Mouse (Mus musculus): ENCODE data around the gene Mup5. TPM values are rescaled to one million over a fixed set of nuclear protein-coding genes. Genes with fewer than 3 reads are reported as not detected.
"Not testable (repeated sequence)": the region's sequence is repeated elsewhere in the genome, so short reads cannot be mapped to it uniquely, and the experiment has no call there.

The Mup5 gene
- polyA plus RNA-seq (2015; fragmentation: Nextera tagmentation; extraction: Ambion mirVana): not detected in 2 replicates

DNA sequence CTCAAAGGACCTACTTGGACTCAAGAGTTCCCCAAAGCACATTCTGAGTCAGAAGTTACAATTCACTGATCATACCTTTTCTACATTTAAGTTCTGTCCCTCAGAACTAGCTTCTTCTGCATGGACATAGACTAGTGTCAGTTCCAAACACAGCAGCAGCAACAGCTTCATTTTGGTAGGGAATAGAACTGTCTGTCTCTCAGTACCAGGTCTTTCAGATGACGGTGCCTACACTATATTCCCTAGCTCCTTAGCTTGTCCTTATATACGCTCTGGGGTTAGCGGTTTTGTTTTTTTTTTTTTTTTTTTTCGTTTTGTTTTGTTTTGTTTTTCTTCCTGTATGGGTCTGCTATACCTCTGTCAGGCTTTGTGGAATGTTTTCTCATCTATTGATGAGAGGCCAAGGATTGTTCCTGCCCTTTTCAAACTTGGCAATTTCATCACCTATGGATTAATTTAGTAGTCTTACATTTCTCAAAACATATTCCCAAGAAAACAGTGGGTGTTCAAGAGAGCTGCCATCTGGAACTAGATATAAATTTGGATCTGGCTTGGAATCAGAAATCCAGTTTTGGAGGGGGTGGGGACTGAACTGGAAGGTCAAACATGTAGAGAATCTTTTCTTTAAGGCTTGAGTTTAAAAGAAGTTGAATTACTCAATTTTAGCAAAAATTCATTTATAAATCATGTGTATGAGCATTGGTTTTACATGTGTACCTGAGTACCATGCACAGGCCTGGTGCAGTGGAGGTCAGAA lies at the start of gene Mup5:
TSS of gene Mup5 (minus strand) at position 282 of the 757 bp plus-strand sequence.
- H3K4me2 ChIP-seq: no peak within 1 kb of the TSS

DNA sequence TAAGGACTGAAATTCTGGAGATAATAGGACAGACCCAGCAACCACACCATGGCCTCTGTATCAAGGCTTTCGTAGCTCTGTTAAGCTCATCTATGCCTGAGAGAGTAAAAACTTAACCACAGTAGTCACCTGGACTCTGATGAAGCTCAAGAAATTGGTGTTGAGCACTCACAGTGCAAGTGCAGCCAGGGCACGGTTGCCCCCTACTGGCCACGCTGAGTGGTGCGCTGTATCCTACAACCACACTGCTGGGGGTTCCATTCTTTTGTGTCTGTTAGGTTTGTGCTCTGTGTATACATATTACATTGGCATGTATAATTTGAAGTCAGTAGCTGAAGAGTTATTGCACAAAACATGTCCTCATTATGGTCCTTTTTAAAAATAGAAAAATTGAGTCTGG lies 23.1 kb upstream of the Mup5 start:
- H3K27ac ChIP-seq: no peak overlapping the region
- no peaks in the 10 kb centered on the region for H3K27me3 ChIP-seq
- no peak for ATAC-seq (ENCODE audit: insufficient number of reproducible peaks, low FRiP score, low TSS enrichment, low read depth)
- H3K9me3 ChIP-seq: no peaks in the 10 kb centered on the region
- WGBS: 37% methylated on average over 4 of the region's 4 CpGs
- no peaks in the 10 kb centered on the region for H3K36me3 ChIP-seq
- no peaks in the 10 kb centered on the region for H3K4me1 ChIP-seq
- no peak overlapping the region for H3K9ac ChIP-seq
- H3K4me2 ChIP-seq: no peak overlapping the region
- H3K4me3 ChIP-seq: no peak overlapping the region

More for the DNA sequence above, at the start of gene Mup5:
- Histone ChIP-seq H3K4me3 (no peak within 1 kb of the TSS), H3K27me3 (no peaks in the 10 kb centered on the region), H3K9me3 (no peaks in the 10 kb centered on the region), H3K9ac (no peak within 1 kb of the TSS), H3K27ac (no peak within 1 kb of the TSS), H3K4me1 (no peaks in the 10 kb centered on the region), H3K36me3 (no peaks in the 10 kb centered on the region)
- 74% methylated on average over 4 of the region's 4 CpGs for WGBS
- no peak for ATAC-seq (ENCODE audit: insufficient number of reproducible peaks, low FRiP score, low TSS enrichment, low read depth)

DNA sequence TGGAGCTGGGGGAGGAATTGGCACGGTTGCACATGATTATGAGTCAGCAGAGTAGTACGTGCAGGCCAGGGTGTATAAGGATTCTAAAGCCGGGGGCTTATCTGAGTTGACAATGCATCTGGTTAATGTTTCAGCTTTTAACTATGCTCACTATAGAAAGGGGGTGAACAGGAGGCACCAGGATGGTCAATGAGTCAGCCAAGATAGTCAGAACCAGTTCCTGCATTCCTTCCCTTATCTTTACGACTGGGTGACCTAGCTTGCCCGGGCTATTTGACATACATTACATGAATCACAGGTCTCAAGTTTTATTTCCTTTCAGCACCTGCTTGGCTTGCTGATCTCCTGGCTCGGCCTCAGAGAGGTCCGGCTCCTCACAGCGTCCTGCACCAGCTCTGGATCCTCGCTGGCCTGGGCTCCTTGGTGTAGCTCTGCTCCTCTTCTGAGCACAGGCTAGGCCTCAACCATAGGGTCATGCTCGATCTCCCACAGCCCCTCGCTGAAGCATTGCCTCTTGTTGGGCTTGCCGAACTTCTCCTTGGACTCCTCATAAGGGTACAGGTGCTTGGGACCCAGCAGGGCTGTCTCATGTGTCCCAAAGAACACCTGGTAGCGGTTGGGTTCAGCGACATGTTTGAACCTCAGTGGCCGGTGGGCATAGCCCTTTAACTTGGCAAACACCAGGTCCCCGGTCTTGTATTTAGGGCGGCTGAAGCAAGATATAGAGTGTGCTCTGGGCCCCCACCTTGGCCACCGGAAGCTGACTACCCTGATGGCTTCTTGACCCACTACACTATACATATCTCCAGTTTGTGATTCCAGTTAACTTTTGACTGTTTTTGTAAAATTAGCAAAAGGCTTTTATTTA lies 21.0 kb upstream of the Mup5 start:
- Histone ChIP-seq H3K4me1 (no peaks in the 10 kb centered on the region), H3K4me2 (no peak overlapping the region)
- WGBS: 79% methylated on average over 18 of the region's 18 CpGs

DNA sequence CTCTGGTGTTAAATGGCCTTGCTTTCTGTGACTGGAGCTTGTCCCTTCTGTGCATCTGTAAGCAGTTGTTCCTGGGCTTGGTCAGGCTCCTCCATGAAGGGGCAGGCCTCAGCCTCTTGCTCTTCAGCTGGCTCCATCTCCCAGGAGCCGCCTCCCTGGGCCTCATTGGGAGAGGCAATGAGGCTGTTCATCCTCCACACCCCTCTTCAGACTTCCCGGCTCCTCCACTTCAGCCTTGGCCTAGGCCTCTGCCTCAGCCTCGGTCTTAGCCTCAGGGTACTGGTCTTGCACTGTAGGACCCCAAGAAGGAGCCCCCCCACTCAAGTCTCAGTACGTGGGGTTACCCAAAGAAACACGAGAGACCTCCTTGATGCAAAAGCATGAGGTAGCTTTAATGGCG lies 20.3 kb upstream of the Mup5 start:
- ATAC-seq (ENCODE audit: insufficient number of reproducible peaks, low FRiP score, low TSS enrichment, low read depth): peak; percentile 48; the same call in 1 of the 2 replicates
- H3K36me3 ChIP-seq: no peaks in the 10 kb centered on the region
- WGBS: 88% methylated on average over 6 of the region's 6 CpGs
- no peak overlapping the region for H3K4me2 ChIP-seq
- no peaks in the 10 kb centered on the region for H3K4me1 ChIP-seq
- no peak overlapping the region for H3K9ac ChIP-seq
- no peak overlapping the region for H3K4me3 ChIP-seq
- H3K27me3 ChIP-seq: no peaks in the 10 kb centered on the region
- no peak overlapping the region for H3K27ac ChIP-seq
- H3K9me3 ChIP-seq: no peaks in the 10 kb centered on the region

More for the DNA sequence above, 21.0 kb upstream of the Mup5 start:
- Histone ChIP-seq H3K27me3 (no peaks in the 10 kb centered on the region), H3K9ac (no peak overlapping the region), H3K9me3 (no peaks in the 10 kb centered on the region), H3K4me3 (no peak overlapping the region), H3K27ac (no peak overlapping the region), H3K36me3 (no peaks in the 10 kb centered on the region)
- ATAC-seq (ENCODE audit: insufficient number of reproducible peaks, low FRiP score, low TSS enrichment, low read depth): peak; percentile 77

DNA sequence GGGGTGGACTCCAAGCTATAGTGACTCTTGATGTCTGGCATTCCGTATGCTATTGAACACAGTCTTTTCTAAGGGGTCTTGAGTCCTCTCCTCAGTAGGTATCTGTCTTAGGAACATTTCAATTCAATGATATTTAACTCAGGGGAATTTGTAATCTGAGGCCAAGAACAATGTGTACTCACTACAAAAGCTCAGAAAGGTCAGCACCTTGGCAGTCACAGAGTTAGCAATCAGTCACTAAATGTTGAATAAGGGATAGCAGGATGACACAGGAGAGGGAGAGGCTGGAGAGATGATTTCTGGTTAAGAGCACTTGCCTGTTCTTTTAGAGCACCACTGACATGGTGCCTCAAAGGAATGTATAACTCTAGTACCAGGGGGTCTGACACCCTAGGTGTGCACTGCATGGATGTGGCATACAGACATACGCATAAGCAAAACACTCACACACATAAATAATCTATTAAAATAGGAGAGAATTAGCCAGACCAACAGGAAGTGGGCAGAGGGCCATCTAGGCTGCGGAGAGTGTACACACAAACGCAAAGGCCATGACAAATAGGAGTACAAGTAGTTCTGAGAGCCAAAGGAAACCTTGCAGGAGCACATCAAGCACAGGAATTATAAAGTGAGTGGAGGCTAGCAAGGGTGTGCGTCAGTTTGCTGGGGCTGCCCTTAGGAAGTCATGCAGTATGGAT lies 9.9 kb upstream of the Mup5 start:
- Histone ChIP-seq H3K4me1 (no peaks in the 10 kb centered on the region), H3K27ac (no peak overlapping the region), H3K4me2 (no peak overlapping the region), H3K27me3 (no peaks in the 10 kb centered on the region), H3K36me3 (no peaks in the 10 kb centered on the region), H3K9ac (no peak overlapping the region), H3K4me3 (no peak overlapping the region), H3K9me3 (no peaks in the 10 kb centered on the region)
- WGBS: 85% methylated on average over 5 of the region's 5 CpGs
- no peak; the same call in 1 of the 2 replicates for ATAC-seq (ENCODE audit: insufficient number of reproducible peaks, low FRiP score, low TSS enrichment, low read depth)

DNA sequence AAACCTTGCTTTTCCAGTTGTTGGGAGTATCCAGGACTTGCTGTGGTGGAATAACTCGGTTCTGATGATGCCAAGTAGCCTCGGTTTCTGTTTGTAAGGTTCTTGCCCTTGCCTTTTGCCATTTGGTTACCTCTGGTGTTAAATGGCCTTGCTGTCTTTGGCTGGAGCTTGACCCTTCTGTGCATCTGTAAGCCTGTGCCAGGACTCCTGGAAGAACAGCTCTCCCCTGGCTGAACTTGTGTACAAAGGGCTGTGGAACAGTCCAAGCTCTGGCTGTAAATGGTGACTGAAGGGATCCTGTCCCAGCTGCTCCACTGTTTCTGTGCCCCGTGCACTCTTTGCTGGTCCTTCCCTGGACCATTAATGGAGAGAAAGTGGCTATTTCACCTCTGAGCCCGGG lies 5.8 kb downstream of the Mup5 start:
- Histone ChIP-seq H3K9ac (no peak overlapping the region), H3K36me3 (no peaks in the 10 kb centered on the region), H3K27me3 (no peaks in the 10 kb centered on the region), H3K4me3 (no peak overlapping the region), H3K27ac (no peak overlapping the region), H3K4me1 (no peaks in the 10 kb centered on the region), H3K4me2 (no peak overlapping the region), H3K9me3 (no peaks in the 10 kb centered on the region)
- WGBS: 72% methylated on average over 4 of the region's 4 CpGs
- ATAC-seq (ENCODE audit: insufficient number of reproducible peaks, low FRiP score, low TSS enrichment, low read depth): no peak

DNA sequence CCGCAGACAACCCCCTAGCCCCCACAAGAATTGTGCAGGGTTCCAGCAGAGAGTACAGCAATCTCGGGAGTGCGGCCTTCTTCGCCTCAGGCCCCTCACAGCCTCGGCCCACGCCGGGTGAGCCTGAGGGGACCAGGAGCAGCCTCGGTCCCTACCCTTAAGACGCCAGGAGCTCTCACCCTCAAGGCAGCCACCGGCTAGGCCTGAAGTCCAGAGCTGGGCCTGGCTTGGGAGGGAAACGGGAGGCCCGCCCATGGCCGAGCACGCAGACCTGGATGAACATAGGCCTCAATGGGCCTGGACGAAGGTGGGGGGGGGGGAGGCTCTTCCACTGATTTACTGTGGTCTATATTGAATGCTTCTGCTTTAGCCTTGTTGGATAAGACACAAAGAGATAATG lies 11.8 kb downstream of the Mup5 start:
- 89% methylated on average over 15 of the region's 15 CpGs for WGBS
- peak; percentile 76; the same call in 1 of the 2 replicates for ATAC-seq (ENCODE audit: insufficient number of reproducible peaks, low FRiP score, low TSS enrichment, low read depth)
- H3K27me3 ChIP-seq: no peaks in the 10 kb centered on the region
- H3K4me1 ChIP-seq: no peaks in the 10 kb centered on the region
- no peak overlapping the region for H3K9ac ChIP-seq
- no peaks in the 10 kb centered on the region for H3K36me3 ChIP-seq
- H3K4me2 ChIP-seq: no peak overlapping the region
- H3K4me3 ChIP-seq: no peak overlapping the region
- peaks cover 16% of the 10 kb centered on the region for H3K9me3 ChIP-seq
- H3K27ac ChIP-seq: no peak overlapping the region

DNA sequence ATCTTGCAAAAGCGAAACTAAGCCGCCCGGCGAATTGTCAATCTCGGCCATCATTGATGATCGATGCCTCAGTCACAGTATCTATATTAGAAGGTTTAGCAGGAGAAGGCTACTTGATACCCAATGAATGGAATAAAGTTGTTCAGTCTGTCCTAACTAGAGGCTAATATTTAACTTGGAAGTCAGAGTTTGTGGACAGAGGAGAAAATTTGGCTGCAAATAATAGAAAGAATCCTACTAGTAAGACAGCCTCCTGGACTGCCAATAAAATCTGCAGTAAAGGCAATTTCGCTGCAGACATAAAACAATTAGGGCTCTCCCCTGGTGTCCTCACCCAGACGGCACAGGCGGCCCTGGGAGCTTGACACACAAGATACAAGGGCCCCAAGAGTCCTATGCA lies 12.5 kb downstream of the Mup5 start:
- H3K4me2 ChIP-seq; H3K4me1 ChIP-seq; H3K9ac ChIP-seq; H3K27me3 ChIP-seq; H3K4me3 ChIP-seq; H3K27ac ChIP-seq; H3K36me3 ChIP-seq; ATAC-seq (ENCODE audit: insufficient number of reproducible peaks, low FRiP score, low TSS enrichment, low read depth): not testable (repeated sequence)
- 83% methylated on average over 9 of the region's 9 CpGs for WGBS
- H3K9me3 ChIP-seq: peaks cover 16% of the 10 kb centered on the region

DNA sequence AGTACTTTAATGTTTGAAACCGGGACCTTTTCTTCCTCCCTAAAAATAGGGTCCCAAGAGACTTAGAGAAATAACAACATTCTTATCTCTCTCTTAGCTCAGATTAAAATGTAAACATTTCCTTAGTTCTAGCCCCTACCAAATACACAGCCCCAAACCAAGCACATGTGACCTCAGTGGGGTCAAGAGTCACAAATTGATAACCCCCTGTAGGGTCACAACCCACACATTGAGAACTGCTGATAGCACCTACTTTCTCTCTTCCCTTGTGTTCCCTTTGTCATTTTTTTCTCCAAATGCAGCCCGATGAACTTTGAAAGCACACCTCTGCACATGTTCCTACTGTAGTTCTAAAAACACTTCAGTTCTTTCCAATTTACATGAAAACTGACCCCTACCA lies 19.4 kb downstream of the Mup5 start:
- 82% methylated on average over 2 of the region's 2 CpGs for WGBS
- H3K4me1 ChIP-seq: no peaks in the 10 kb centered on the region
- no peaks in the 10 kb centered on the region for H3K9me3 ChIP-seq
- no peak overlapping the region for H3K9ac ChIP-seq
- no peaks in the 10 kb centered on the region for H3K27me3 ChIP-seq
- no peaks in the 10 kb centered on the region for H3K36me3 ChIP-seq
- no peak for ATAC-seq (ENCODE audit: insufficient number of reproducible peaks, low FRiP score, low TSS enrichment, low read depth)
- H3K4me2 ChIP-seq: no peak overlapping the region
- no peak overlapping the region for H3K4me3 ChIP-seq
- H3K27ac ChIP-seq: no peak overlapping the region

DNA sequence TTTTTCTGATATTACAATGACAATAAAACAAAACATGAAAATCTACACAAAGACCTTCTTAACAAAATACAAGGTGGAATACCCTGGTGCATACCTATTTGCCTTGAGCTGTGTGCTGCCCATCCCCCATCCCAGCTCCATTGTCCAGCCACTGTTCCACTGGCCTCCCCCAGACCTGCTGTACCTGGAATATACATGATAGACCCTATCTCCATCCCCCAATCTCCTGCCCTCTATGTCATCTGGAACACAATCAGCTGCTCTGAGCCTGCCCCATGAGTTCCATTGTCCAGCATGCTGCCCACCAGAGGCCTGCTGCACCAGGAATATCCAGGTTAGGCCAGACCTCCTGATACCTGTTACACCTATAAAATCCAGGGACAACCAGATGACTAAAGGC lies 21.6 kb downstream of the Mup5 start:
- no peaks in the 10 kb centered on the region for H3K27me3 ChIP-seq
- no peaks in the 10 kb centered on the region for H3K36me3 ChIP-seq
- H3K9ac ChIP-seq: no peak overlapping the region
- no peak overlapping the region for H3K4me3 ChIP-seq
- H3K9me3 ChIP-seq: no peaks in the 10 kb centered on the region
- no peak for ATAC-seq (ENCODE audit: insufficient number of reproducible peaks, low FRiP score, low TSS enrichment, low read depth)
- no peak overlapping the region for H3K4me2 ChIP-seq
- H3K4me1 ChIP-seq: no peaks in the 10 kb centered on the region
- H3K27ac ChIP-seq: no peak overlapping the region

DNA sequence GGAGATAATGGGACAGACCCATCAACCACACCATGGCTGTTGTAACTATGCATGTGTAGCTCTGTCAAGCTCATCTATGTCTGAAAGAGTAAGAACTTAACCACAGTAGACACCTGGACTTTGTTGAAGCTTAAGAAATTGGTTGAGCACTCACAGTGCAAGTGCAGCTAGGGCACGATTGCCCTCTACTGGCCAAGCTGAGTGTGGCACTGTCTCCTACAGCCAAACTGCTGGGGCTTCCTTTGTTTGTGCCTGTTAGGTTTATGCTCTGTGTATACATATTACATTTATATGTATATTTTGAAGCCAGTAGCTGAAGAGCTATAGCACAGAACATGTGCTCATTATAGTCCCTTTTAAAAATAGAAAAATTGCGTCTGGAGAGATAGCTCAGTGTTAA lies 23.8 kb downstream of the Mup5 start:
- H3K27ac ChIP-seq; H3K9me3 ChIP-seq; ATAC-seq (ENCODE audit: insufficient number of reproducible peaks, low FRiP score, low TSS enrichment, low read depth); H3K4me1 ChIP-seq; H3K27me3 ChIP-seq; H3K4me2 ChIP-seq; H3K36me3 ChIP-seq; H3K9ac ChIP-seq; H3K4me3 ChIP-seq: not testable (repeated sequence)
- WGBS: 16% methylated on average over 2 of the region's 2 CpGs

DNA sequence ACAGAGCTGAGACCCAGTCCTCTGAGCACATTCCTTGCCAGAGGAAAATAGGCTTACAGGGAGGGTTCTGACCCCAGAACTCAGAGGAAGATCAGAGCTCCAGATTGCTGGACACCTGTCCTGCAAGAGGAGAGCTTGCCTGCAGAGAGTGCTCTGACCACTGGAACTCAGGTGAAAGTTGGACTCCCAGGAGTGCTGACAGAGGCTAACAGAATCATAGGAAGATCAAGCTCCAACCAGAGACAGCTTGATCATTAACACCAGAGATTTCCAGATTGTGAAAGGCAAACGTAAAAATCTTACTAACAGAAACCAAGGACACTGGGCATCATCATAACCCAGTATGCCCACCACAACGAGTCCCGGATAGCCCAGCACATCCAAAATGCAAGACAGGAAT lies 26.1 kb downstream of the Mup5 start:
- H3K36me3 ChIP-seq; H3K9me3 ChIP-seq; H3K4me2 ChIP-seq; H3K27me3 ChIP-seq; ATAC-seq (ENCODE audit: insufficient number of reproducible peaks, low FRiP score, low TSS enrichment, low read depth); H3K9ac ChIP-seq; H3K4me3 ChIP-seq; H3K4me1 ChIP-seq; H3K27ac ChIP-seq: not testable (repeated sequence)
- WGBS: 83% methylated on average over 3 of the region's 3 CpGs
